Mouse (Mus musculus) retina, adult 2 months (tissue): Measurements from ENCODE around the gene Gpr141.

Source experiments
- DNase-seq: peaks from one replicate; pipeline ENCODE4 v3.0.0-alpha.2; 2012; ENCODE audit warnings: low read depth, low spot score

Gpr141 gene

DNA sequence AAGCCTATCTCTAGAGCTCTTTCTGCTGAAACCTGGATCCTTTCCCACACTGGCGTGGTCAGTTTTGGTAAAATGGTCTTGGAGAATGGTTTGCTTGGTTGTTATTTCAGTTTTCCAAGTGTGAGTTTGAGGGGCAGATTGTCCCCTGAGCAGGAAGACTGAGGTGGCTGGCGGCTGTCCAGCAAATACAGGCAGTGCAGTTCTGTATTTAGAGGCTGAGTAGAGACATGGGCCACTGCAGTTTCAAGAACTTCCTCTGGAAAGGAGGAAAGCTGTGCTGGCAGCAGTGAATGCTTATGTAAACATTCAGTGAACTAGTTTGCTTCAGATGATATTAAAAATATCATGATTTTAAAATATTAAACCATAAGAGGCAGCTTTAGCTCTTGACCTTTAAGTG, 93.2 kb downstream of the Gpr141 start:
- no peak for DNase-seq

DNA sequence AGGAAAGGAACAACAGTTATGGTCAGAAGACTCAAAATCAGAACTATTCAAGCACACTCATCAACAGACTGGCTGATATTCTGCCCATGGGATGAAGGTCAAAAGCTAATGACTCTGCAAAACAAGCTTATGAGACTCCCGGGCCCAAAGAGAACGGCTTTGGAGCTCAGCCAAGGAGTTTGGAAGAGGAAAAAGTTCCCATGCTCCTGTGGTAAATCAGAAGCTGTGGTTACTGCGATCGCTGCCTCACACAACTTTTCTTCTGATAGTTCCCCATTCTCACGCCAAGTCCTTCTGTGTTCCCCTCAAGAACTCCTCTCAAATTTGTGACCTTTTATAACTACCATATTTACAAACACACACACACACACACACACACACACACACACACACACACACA, 105.1 kb downstream of the Gpr141 start:
- DNase-seq: no peak

DNA sequence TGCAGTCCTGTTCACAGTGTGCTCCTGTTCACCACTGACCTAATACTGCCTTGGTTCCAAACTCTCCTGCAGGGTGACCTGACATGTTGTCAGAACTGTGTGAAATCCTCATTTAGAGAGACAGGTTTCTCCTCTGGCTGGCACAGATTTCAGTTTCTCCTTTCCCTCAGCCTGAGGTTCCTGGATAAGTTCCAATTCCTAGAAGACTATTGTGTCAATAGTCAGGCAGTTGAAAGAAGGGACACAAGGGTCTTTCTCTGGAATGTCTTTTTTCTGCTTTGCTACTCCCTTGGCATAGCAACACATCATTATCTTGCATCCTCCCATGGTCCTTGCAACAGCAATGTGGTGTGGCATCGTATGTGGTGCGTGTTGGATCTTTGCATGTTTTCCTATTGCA, 106.9 kb downstream of the Gpr141 start:
- no peak for DNase-seq

DNA sequence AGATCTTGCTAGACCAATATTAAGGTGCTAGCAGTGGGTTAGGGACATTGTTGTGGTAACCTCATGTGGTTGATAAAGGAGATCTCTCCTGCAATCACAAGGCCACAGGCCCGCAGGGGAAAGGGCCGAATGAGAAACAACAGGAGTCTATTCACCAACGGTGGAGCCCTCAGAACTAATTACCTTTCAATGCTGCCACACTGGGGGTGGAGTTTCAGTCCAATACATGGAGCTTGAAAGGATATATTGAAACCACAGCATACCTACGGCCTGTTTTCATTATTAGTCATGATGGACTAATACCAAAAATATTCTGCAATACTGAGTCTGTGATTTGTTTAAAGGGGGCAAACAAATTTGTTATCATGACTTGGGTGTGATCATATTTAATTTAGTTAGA, 120.3 kb downstream of the Gpr141 start:
- no peak for DNase-seq

DNA sequence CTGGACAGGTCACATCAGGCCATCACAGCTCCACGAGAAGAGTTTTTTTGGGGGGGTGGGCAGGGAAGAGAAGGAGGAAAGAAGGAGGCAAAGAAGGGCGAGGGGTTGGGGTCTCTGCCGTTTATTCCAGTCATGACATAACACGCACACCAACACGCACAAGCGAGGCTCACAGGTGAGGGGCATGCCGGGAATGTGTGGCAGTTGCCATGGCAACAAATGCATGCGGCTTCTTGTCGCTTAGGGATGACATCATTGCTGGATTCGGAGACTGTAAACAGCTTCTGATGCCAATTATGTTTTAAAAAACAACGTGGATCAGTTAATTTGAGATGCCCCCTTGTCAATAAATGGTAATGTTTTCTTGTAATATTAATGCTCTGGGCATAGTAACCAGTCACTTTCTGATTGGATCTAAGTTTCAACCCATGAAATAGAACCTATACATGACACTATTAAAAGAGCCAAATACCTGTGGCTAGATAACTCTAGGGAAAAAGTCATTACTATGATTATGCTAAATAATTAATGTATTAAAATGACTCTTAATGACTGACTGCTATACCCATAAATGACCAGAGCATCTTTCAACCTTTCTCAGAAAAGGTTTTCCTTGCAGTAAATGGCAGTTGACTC, 122.5 kb downstream of the Gpr141 start:
- DNase-seq: no peak

DNA sequence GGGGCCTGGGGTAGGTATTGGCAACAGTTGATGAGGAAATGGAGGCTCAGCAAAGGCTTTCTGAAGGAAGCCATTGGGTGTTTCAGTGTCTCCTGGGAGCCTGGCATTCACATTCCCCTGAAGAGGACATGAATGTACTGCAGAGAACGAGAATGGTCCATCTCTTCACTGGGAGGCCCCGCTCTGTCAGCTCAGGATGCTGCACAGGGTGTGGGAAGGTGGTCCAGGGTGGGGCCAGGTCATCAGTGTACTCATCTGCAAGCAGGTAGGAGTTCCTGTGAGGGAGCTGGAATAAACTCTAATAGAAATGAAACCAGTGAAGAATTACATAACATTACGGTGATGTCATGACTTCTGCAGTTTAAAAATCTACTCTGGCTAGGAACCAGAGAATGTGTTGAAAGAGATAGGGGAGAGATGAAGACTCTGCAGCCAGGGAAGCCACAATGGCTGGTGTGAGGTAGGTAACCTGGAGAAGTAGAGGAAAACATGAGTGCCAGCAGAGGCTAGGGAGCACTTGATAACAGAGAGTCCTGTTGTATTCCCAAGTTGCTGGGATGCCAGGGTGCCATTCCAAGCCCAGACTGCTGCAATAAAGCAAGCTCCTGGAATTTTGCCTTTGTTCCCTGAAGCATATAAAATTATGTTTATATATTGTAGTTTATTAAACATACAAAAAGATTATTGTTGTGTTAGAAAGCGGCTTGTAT, 123.2 kb downstream of the Gpr141 start:
- no peak for DNase-seq
